Mouse (Mus musculus): ENCODE results near the gene Cpm.
"Not testable (repeated sequence)": the region's sequence is repeated elsewhere in the genome, so short reads cannot be mapped to it uniquely, and the experiment has no call there.

The Cpm gene

GRCm38 (mm10) chr10:117593857-117594256, 35.4 kb upstream of the Cpm start:
- no peak for DNase-seq (ENCODE audit: low read depth)

DNA sequence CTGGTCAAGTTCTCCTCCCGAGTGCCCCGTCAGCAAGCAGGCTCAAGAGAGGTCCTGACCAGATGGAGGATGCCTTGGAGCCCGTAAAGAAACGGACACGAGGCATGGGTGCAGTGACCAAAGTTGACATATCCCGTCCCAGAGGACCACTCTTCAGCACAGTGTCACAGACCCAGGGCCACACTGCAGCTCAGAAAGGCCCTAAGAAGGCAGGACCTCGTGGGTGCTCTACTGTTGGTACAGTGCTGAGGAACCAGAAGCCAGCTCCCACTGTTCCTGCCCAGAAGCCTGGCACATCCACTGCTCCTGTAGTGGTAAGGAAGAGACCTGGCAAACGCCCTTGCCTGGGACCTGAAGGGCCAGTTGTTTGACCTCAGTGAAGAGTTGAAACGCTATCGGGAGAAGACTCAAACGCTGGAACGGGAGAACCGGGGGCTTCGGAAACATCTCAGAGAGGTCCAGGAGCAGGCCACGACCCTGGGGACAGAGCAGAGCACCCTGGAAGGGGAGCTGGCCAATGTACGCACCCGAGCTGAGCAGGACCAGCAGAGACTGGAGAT, 34.9 kb upstream of the Cpm start:
- DNase-seq (ENCODE audit: low read depth) = no peak

DNA sequence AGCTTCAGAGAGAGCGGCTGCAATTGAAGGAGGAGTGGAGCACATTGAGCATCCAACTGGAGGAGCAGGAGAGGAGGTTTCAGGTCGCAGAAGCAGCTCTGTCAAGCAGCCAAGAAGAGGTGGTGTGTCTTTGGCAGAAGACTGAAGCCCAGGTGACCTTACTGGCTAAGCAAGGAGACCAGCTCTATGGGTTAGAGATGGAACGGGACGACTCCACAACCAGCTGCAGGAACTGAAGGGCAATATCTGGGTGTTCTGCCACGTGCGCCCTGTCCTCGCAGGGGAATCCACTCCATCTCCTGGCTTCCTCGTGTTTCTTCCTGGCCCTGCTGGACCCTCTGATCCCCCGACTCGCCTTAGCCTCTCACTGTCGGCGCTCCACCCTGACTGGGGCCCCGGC, 34.4 kb upstream of the Cpm start:
- no peak for DNase-seq (ENCODE audit: low read depth)

DNA sequence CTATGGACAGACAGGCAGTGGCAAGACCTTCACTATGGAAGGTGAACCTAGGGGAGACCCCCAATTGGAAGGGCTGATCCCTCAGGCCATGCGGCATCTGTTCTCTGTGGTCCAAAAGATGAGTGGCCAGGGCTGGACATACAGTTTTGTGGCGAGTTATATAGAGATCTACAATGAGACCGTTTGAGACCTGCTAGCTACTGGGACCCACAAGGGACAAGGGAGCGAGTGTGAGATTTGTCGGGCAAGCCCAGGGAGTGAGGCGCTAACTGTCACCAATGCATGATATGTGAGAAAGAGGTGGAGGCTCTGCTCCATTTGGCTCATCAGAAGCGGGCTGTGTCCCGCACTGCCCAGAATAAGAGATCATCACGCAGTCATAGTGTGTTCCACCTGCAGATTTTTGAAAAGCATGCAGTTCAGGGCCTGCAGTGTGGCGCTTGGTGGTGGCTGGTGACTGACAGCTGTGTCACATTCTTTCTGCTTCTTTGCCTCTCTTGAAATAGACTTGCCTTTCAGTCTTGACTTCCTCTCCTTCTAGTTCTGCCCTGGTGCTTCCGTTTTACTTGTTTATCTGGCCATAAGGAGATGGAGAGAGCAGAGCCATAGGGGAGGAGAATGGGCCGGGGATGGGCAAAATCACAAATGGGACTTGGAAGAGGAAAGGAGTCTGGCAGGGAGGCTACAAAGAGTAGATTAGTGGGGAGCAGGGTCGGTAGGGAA, 33.7 kb upstream of the Cpm start:
- DNase-seq (ENCODE audit: low read depth) = no peak

DNA sequence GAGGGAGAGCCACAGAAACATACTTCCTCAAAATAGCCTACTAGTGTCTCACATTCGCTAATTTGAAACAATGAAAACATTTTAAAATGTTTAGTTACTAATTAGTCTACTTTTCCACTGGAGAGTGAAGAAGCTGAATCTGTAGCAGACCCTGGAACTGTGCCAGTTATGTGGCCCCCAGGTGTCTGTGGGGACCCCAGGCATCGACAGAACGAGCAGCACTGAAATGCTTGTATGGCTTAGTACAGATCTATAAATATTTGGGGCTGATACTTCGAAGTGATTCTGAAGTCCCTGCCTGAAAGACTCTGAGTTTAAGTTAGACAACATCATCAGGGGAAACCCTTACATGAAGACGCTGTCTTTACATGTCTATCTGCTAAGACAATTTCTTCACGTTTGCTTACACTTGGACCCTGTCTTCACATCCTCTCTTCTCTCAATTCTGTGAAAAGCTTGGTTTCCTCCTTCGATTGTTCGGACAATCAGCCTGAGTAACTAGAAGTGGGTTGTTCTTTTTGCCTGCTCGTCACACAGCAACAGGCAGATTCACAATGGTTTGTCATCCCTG, 33.0 kb upstream of the Cpm start:
- DNase-seq (ENCODE audit: low read depth) = no peak

DNA sequence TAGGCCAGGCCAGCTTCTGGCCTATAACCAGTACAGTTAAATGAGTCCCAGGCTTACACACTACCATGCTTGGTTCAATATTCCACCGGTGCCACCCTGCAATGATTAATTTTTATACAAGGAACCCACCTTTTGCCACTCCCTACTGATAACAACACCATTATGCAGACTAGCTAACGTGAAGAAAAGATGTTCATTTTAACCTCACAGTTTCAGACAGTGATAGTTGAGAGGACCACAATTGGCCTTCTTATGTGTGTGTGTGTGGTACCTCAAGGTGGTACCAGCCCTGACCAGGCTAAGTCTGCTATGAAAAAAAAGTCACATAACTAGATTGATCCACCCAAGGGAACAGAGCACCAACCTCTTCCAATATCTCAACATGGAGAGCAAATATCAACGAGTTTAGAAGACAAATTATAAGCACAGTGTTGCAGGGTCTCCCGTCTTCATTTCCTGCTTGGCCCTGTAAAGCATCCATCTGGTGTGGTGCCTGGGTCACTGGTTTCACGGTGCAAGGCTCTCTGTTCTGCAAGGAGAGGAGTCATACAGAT, 32.5 kb upstream of the Cpm start:
- DNase-seq (ENCODE audit: low read depth) = no peak

- not testable (repeated sequence) for DNase-seq (ENCODE audit: low read depth)
These were observed 31.7 kb upstream of the Cpm start for GRCm38 (mm10) chr10:117597371-117598265.

GRCm38 (mm10) chr10:117598266-117598950, 30.9 kb upstream of the Cpm start:
- DNase-seq (ENCODE audit: low read depth) = no peak

GRCm38 (mm10) chr10:117598951-117599572, 30.2 kb upstream of the Cpm start:
- DNase-seq (ENCODE audit: low read depth) = not testable (repeated sequence)

GRCm38 (mm10) chr10:117601146-117602035, 27.9 kb upstream of the Cpm start:
- no peak for DNase-seq (ENCODE audit: low read depth)

- no peak for DNase-seq (ENCODE audit: low read depth)
These were observed 26.8 kb upstream of the Cpm start for GRCm38 (mm10) chr10:117602325-117603129.

GRCm38 (mm10) chr10:117603130-117603833, 26.0 kb upstream of the Cpm start:
- no peak for DNase-seq (ENCODE audit: low read depth)

- no peak for DNase-seq (ENCODE audit: low read depth)
These were observed 25.3 kb upstream of the Cpm start for GRCm38 (mm10) chr10:117603834-117604623.

GRCm38 (mm10) chr10:117604624-117605282, 24.5 kb upstream of the Cpm start:
- no peak for DNase-seq (ENCODE audit: low read depth)

DNA sequence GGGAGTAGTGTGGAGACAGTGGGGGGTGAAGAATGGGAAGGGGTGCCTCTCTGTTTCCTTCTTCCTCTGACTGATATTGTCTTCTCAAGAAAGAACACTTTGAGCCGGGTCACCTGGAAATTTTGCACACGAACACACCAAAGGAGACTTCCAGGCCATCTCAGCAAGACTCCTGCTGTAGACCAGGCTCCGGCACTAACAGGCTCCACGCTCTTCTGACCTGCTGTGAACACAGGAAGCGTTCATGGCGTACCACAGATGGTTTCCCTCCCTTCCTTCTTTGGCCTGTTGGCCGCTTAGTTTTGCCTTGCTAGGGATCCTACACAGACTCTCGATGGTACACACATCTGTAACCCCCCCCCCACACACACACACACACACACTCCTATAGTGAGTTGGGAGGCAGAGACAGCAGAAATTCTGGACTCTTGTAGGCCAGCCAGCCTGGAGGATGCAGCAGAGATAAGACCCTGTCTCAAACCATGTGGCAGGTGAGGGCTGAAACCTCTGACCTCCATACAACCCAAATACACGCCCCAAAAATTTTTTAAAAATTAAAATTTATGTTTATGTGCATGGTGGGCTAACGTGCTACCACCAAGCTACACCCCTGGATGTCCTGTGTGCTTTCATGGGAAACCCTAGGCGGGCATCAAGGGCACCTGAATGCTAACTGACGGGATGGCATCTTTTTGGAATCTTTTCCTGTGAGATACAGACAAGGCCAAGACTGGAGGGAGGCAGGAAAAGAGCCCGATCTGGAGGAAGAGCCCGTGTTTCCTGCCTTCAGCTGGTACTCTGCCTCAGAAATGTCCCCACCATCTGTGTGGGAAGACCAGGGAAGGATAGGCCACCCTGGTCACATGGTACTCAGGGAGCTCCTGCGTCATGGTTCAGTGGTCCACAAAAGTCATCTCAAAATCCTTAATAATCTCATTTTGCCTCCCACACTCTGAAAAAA, 23.7 kb upstream of the Cpm start:
- no peak for DNase-seq (ENCODE audit: low read depth)

GRCm38 (mm10) chr10:117606423-117606822, 22.9 kb upstream of the Cpm start:
- DNase-seq (ENCODE audit: low read depth) = no peak

All from c-Kit-positive CD71-negative TER-119-negative erythroid progenitor cells, embryonic 14.5 days (primary cell).